Mouse (Mus musculus): ENCODE measurements around the gene Cfap161.

GRCm38 (mm10) chr7:83794705-83795104 is at the start of gene Cfap161:
- TF ChIP-seq CEBPB (IDR thresholded peaks at IDR 0.05; ENCODE audit: insufficient read depth, poor library complexity, severe bottlenecking) (no peak), POLR2A (IDR thresholded peaks at IDR 0.05; ENCODE audit: insufficient read length, low read depth) (no peak), SRF (IDR thresholded peaks at IDR 0.05; ENCODE audit: control insufficient read depth, insufficient read length, low read depth) (no peak), TCF12 (IDR thresholded peaks at IDR 0.05; ENCODE audit: insufficient read depth, poor library complexity, severe bottlenecking) (no peak), REST (IDR thresholded peaks at IDR 0.05; ENCODE audit: insufficient read depth, insufficient read length) (no peak)

Data from myocyte (in vitro differentiated cells).